In genomic region chr14:24908377-24908776, GRCm38 (mm10) we compare ENCODE assay signal across 25 mouse cellular contexts.
DNase-seq lines count a peak whose midpoint lies in the region; ATAC-seq and TF ChIP-seq lines count a peak whose summit lies in the region.
"Had no signal": no experiment of that assay in that cellular context is flagged by ENCODE, and none has a peak within 500 bp of the region (broad histone marks: within the 10 kb centered on the region; RNA-seq: fewer than 3 reads in every experiment).

No protein-coding gene starts in this region.

- no peaks in the 10 kb centered on the region for H3K36me3 ChIP-seq in forebrain, embryonic 14.5 days (ENCODE audit: control insufficient read depth, insufficient read depth, low read length)
- H3K36me3 ChIP-seq in forebrain, embryonic 10.5 days (replicated peaks), result no peaks in the 10 kb centered on the region
- H3K36me3 ChIP-seq in hindbrain, postnatal 0 days (ENCODE audit: insufficient read depth, low read length), result no peaks in the 10 kb centered on the region
- H3K36me3 ChIP-seq in hindbrain, embryonic 12.5 days, result no peaks in the 10 kb centered on the region
- no peaks in the 10 kb centered on the region for H3K36me3 ChIP-seq in midbrain, embryonic 14.5 days (ENCODE audit: control insufficient read depth, insufficient read depth, low read length)
- H3K36me3 ChIP-seq in midbrain, embryonic 15.5 days (replicated peaks), result no peaks in the 10 kb centered on the region
- H3K36me3 ChIP-seq in embryonic facial prominence, embryonic 10.5 days (replicated peaks), result no peaks in the 10 kb centered on the region
- H3K36me3 ChIP-seq: embryonic facial prominence, embryonic 15.5 days; heart, embryonic 13.5 days; limb, embryonic 12.5 days; liver, embryonic 12.5 days; midbrain, embryonic 10.5 days had no signal

- no peak overlapping the region for H3K4me3 ChIP-seq in forebrain, embryonic 14.5 days (ENCODE audit: low read depth, low read length)
- H3K4me3 ChIP-seq in forebrain, embryonic 10.5 days, result no peak overlapping the region
- no peak overlapping the region for H3K4me3 ChIP-seq in hindbrain, postnatal 0 days (ENCODE audit: low read length)
- no peak overlapping the region for H3K4me3 ChIP-seq in hindbrain, embryonic 12.5 days
- no peak overlapping the region for H3K4me3 ChIP-seq in midbrain, embryonic 14.5 days (replicated peaks; ENCODE audit: low read depth, low read length)
- H3K4me3 ChIP-seq in midbrain, embryonic 15.5 days, result no peak overlapping the region
- no peak overlapping the region for H3K4me3 ChIP-seq in embryonic facial prominence, embryonic 10.5 days
- H3K4me3 ChIP-seq: embryonic facial prominence, embryonic 15.5 days; heart, embryonic 13.5 days; limb, embryonic 12.5 days; liver, embryonic 12.5 days; midbrain, embryonic 10.5 days had no signal

- H3K27me3 ChIP-seq in forebrain, embryonic 14.5 days (replicated peaks; ENCODE audit: control insufficient read depth, insufficient read depth, low read length), result no peaks in the 10 kb centered on the region
- H3K27me3 ChIP-seq in forebrain, embryonic 10.5 days (ENCODE audit: poor library complexity, severe bottlenecking), result no peaks in the 10 kb centered on the region
- H3K27me3 ChIP-seq in hindbrain, postnatal 0 days (ENCODE audit: insufficient read depth, low read length), result no peaks in the 10 kb centered on the region
- no peaks in the 10 kb centered on the region; the same call in 1 of the 2 replicates for H3K27me3 ChIP-seq in hindbrain, embryonic 12.5 days
- no peaks in the 10 kb centered on the region for H3K27me3 ChIP-seq in midbrain, embryonic 14.5 days (ENCODE audit: control insufficient read depth, insufficient read depth, low read length)
- no peaks in the 10 kb centered on the region for H3K27me3 ChIP-seq in midbrain, embryonic 15.5 days (replicated peaks)
- 0 out of 2 replicates have a peak, but pooled peaks cover 6% of the 10 kb centered on the region for H3K27me3 ChIP-seq in embryonic facial prominence, embryonic 10.5 days (replicated peaks; ENCODE audit: low read depth, poor library complexity, severe bottlenecking)
- H3K27me3 ChIP-seq: embryonic facial prominence, embryonic 15.5 days; heart, embryonic 13.5 days; limb, embryonic 12.5 days; liver, embryonic 12.5 days had no signal

- no peaks in the 10 kb centered on the region for H3K4me1 ChIP-seq in forebrain, embryonic 14.5 days (ENCODE audit: control insufficient read depth, insufficient read depth, low read length)
- H3K4me1 ChIP-seq in forebrain, embryonic 10.5 days, result 0 out of 2 replicates have a peak, but pooled peaks cover 3% of the 10 kb centered on the region
- peaks cover 3% of the 10 kb centered on the region; the same call in 1 of the 2 replicates for H3K4me1 ChIP-seq in hindbrain, postnatal 0 days (ENCODE audit: insufficient read depth, low read length)
- H3K4me1 ChIP-seq in hindbrain, embryonic 12.5 days, result peaks cover 2% of the 10 kb centered on the region
- no peaks in the 10 kb centered on the region for H3K4me1 ChIP-seq in midbrain, embryonic 14.5 days (ENCODE audit: control insufficient read depth, insufficient read depth, low read length)
- peaks cover 10% of the 10 kb centered on the region; the same call in 1 of the 2 replicates for H3K4me1 ChIP-seq in midbrain, embryonic 15.5 days
- peaks cover 19% of the 10 kb centered on the region for H3K4me1 ChIP-seq in embryonic facial prominence, embryonic 10.5 days
- H3K4me1 ChIP-seq: liver, embryonic 12.5 days had no signal

- H3K9ac ChIP-seq in forebrain, embryonic 14.5 days (ENCODE audit: low read length), result no peak overlapping the region
- H3K9ac ChIP-seq in hindbrain, postnatal 0 days (replicated peaks; ENCODE audit: low read length), result no peak overlapping the region
- no peak overlapping the region for H3K9ac ChIP-seq in hindbrain, embryonic 12.5 days
- no peak overlapping the region for H3K9ac ChIP-seq in midbrain, embryonic 14.5 days (replicated peaks; ENCODE audit: low read length)
- H3K9ac ChIP-seq in midbrain, embryonic 15.5 days, result no peak overlapping the region
- H3K9ac ChIP-seq: embryonic facial prominence, embryonic 15.5 days; heart, embryonic 13.5 days; limb, embryonic 12.5 days; liver, embryonic 12.5 days; lung, embryonic 14.5 days had no signal

- peak; percentile 72 for DNase-seq in forebrain, embryonic 14.5 days (ENCODE audit: low spot score)
- no peak for DNase-seq in forebrain, embryonic 10.5 days (ENCODE audit: extremely low spot score, low spot score)
- DNase-seq in hindbrain, postnatal 0 days (ENCODE audit: low spot score), result peak; percentile 57
- peak; percentile 61 for DNase-seq in midbrain, embryonic 14.5 days
- no peak for DNase-seq in embryonic facial prominence, embryonic 10.5 days (ENCODE audit: low spot score)
- DNase-seq in liver, result no peak
- DNase-seq: adrenal gland, postnatal 25 days; cerebellum, adult 2 months; cerebellum, postnatal 36 days; embryo, embryonic 11 days; gastrocnemius, postnatal 14 days; heart, postnatal 14 days; kidney, adult 9 months; kidney, postnatal 14 days; lung, embryonic 14.5 days; right cerebral cortex, postnatal 25 days; spleen, adult 18-20 months; thymus, postnatal 25 days had no signal

- ATAC-seq in forebrain, embryonic 14.5 days, result no peak; the same call in 1 of the 2 replicates
- ATAC-seq in hindbrain, postnatal 0 days, result 0 out of 2 replicates have a peak, but pooled peaks have one; percentile 32
- no peak for ATAC-seq in hindbrain, embryonic 12.5 days (ENCODE audit: low FRiP score)
- ATAC-seq in midbrain, embryonic 14.5 days (ENCODE audit: low FRiP score, low TSS enrichment), result no peak
- no peak for ATAC-seq in midbrain, embryonic 15.5 days (replicated peaks)
- ATAC-seq: liver, embryonic 12.5 days had no signal

- no peak overlapping the region; the same call in 1 of the 2 replicates for H3K27ac ChIP-seq in forebrain, embryonic 14.5 days (ENCODE audit: low read depth, low read length)
- no peak overlapping the region for H3K27ac ChIP-seq in forebrain, embryonic 10.5 days
- no peak overlapping the region for H3K27ac ChIP-seq in hindbrain, postnatal 0 days
- H3K27ac ChIP-seq in hindbrain, embryonic 12.5 days, result no peak overlapping the region
- H3K27ac ChIP-seq in midbrain, embryonic 14.5 days (replicated peaks; ENCODE audit: low read depth, low read length), result no peak overlapping the region
- H3K27ac ChIP-seq in midbrain, embryonic 15.5 days, result no peak overlapping the region
- H3K27ac ChIP-seq in embryonic facial prominence, embryonic 10.5 days (replicated peaks), result 0 out of 2 replicates have a peak overlapping the region, but pooled peaks have one; percentile 36
- H3K27ac ChIP-seq: embryonic facial prominence, embryonic 15.5 days; heart, embryonic 13.5 days; liver, embryonic 12.5 days; midbrain, embryonic 10.5 days had no signal

- 73% methylated on average over 4 of the region's 4 CpGs for WGBS in forebrain, embryonic 14.5 days
- WGBS in forebrain, embryonic 10.5 days, result 79% methylated on average over 4 of the region's 4 CpGs
- 61% methylated on average over 4 of the region's 4 CpGs for whole genome bisulfite sequencing in hindbrain, postnatal 0 days
- WGBS in hindbrain, embryonic 12.5 days, result 75% methylated on average over 4 of the region's 4 CpGs
- WGBS in midbrain, embryonic 14.5 days, result 54% methylated on average over 4 of the region's 4 CpGs
- 62% methylated on average over 4 of the region's 4 CpGs for WGBS in midbrain, embryonic 15.5 days
- 80% methylated on average over 4 of the region's 4 CpGs for WGBS in embryonic facial prominence, embryonic 10.5 days

- no peak overlapping the region for H3K4me2 ChIP-seq in forebrain, embryonic 14.5 days (ENCODE audit: low read length)
- no peak overlapping the region for H3K4me2 ChIP-seq in hindbrain, postnatal 0 days (ENCODE audit: low read depth, low read length)
- H3K4me2 ChIP-seq in hindbrain, embryonic 12.5 days (replicated peaks), result no peak overlapping the region
- no peak overlapping the region for H3K4me2 ChIP-seq in midbrain, embryonic 14.5 days (ENCODE audit: low read length)
- H3K4me2 ChIP-seq in midbrain, embryonic 15.5 days, result no peak overlapping the region
- H3K4me2 ChIP-seq: embryonic facial prominence, embryonic 15.5 days; heart, embryonic 13.5 days; limb, embryonic 12.5 days; liver, embryonic 12.5 days; lung, embryonic 14.5 days had no signal

- no peaks in the 10 kb centered on the region for H3K9me3 ChIP-seq in forebrain, embryonic 14.5 days (replicated peaks; ENCODE audit: control insufficient read depth, low read length)
- H3K9me3 ChIP-seq in forebrain, embryonic 10.5 days, result no peaks in the 10 kb centered on the region
- no peaks in the 10 kb centered on the region for H3K9me3 ChIP-seq in hindbrain, postnatal 0 days (ENCODE audit: low read length)
- H3K9me3 ChIP-seq in hindbrain, embryonic 12.5 days (replicated peaks), result no peaks in the 10 kb centered on the region
- no peaks in the 10 kb centered on the region for H3K9me3 ChIP-seq in midbrain, embryonic 14.5 days (ENCODE audit: control insufficient read depth, low read length)
- H3K9me3 ChIP-seq in midbrain, embryonic 15.5 days, result no peaks in the 10 kb centered on the region
- no peaks in the 10 kb centered on the region for H3K9me3 ChIP-seq in embryonic facial prominence, embryonic 10.5 days
- H3K9me3 ChIP-seq: embryonic facial prominence, embryonic 15.5 days; heart, embryonic 13.5 days; limb, embryonic 12.5 days; liver, embryonic 12.5 days; midbrain, embryonic 10.5 days had no signal

- no peak for TF ChIP-seq CTCF in hindbrain, postnatal 0 days (IDR thresholded peaks at IDR 0.05; ENCODE audit: low read depth)

Comparison
In these comparisons a context has a peak if more than half of its experiments do, and no peak if none do; other contexts are left out.
1. DNase-seq: peak in forebrain, embryonic 14.5 days (single experiment), hindbrain, postnatal 0 days (single experiment) and midbrain, embryonic 14.5 days (single experiment); none in forebrain, embryonic 10.5 days (single experiment), embryonic facial prominence, embryonic 10.5 days (single experiment) and liver (single experiment).